Mouse (Mus musculus) embryonic facial prominence, embryonic 10.5 days (tissue): ENCODE data around the gene Gm45623. TPM values are rescaled to one million over a fixed set of nuclear protein-coding genes. Genes with fewer than 3 reads are reported as not detected.

ENCODE experiments used
- DNase-seq: peaks from one replicate; pipeline ENCODE4 v3.0.0-alpha.2; 2017; ENCODE audit warnings: low spot score
- H3K27ac ChIP-seq: fragments of 300-500 bp; sonication (generic); replicated peaks from 2 replicates; pipeline ENCODE4 v1.5.1; 2016; ENCODE audit warnings: mild to moderate bottlenecking
- H3K27me3 ChIP-seq: fragments of 300-500 bp; sonication (generic); replicated peaks from 2 replicates; pipeline ENCODE4 v1.6.1; 2016; ENCODE audit warnings: low read depth, mild to moderate bottlenecking; ENCODE audit not compliant: poor library complexity, severe bottlenecking
- H3K36me3 ChIP-seq: fragments of 300-500 bp; sonication (generic); replicated peaks from 2 replicates; pipeline ENCODE4 v1.6.1; 2016; ENCODE audit warnings: mild to moderate bottlenecking, moderate library complexity
- H3K4me1 ChIP-seq: fragments of 300-500 bp; sonication (generic); 2 replicates; pipeline ENCODE4 v1.6.1; 2016
- H3K4me3 ChIP-seq: fragments of 300-500 bp; sonication (generic); 2 replicates; pipeline ENCODE4 v1.5.1; 2016; ENCODE audit warnings: mild to moderate bottlenecking, moderate library complexity
- H3K9me3 ChIP-seq: fragments of 300-500 bp; sonication (generic); 2 replicates; pipeline ENCODE4 v1.6.1; 2016; ENCODE audit warnings: mild to moderate bottlenecking
- WGBS: fragments of 180-500 bp; shearing (Covaris S2); methylation state at CpG from one replicate; pipeline ENCODE4 v1.1.7; 2016; 5-methylcytosine and 5-hydroxymethylcytosine counted together
- polyA plus RNA-seq: library from polyadenylated mRNA; unstranded; fragments of >200 nt; fragmentation: Nextera tagmentation; extraction: Ambion mirVana; gene quantifications from 2 replicates; pipeline ENCODE4 v1.2.1, GENCODE M21; 2016

The Gm45623 gene
- 0.24 and 0.26 TPM in 2 replicates for polyA plus RNA-seq

DNA sequence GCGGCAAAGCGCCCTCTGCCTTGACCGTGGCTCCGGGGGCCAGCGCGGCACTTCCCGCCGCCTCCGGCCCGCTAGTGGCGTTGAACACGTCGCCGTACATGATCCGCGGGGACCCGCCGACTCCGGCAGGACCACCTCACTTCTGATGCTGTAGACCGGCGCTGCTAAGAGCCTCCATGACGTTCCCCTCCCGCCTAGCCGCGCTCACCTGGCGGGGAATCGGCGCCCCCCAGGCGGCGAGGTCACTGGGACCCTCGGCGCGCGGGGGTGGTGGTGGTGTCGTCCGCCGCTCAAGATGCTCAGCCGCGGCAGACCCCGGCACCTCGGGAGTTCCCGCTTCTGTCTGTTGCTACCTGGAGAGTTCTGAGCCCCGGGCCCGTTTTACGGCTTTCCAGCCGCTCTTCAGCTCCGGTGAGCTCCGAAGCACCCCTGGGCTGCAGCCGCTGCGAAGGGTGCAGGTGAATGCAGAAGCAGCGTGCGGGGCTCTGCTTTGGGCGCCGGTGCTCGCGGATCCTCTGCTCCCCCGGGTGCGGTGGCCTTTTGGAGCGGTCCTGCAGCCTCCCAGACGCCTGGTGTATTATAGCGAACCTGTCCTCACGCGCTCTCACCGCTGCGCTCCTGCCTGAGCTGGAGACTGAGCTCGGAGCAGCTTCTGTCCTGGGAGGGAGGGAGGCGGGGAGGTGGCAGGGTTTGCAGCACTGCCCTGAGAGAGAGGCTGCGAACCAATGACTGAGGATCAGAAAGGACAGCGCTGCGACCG lies at the start of gene Gm45623:
Gene Gm45623 (minus strand): TSS at position 636 of the 760 bp plus-strand sequence.
- peaks cover 87% of the 10 kb centered on the region for H3K27me3 ChIP-seq

DNA sequence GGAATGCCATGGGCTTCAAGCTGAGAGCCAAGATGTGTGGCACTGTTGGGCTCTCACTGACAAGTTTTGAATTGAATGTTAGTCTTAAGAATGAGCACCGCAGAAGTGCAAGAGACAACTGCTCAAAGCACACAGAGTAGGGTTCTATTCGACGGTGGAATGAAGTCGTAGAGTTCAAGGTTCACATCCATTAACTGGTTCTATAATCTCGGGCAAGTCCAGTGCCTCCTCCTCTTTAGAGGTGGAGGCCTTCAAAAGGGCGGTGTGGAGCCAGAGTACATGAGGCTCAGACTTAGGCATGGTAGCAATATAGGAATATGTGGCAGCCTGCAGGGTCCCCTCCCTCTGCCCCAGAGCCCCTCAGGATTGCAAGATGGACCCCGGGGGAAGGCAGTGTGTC lies 43.8 kb upstream of the Gm45623 start:
- 87% methylated on average over 7 of the region's 7 CpGs for WGBS

More for the DNA sequence above, at the start of gene Gm45623:
- Histone ChIP-seq H3K4me3 (peak within 1 kb of the TSS; percentile 66), H3K9me3 (no peaks in the 10 kb centered on the region), H3K27ac (peak within 1 kb of the TSS; percentile 37; the same call in 1 of the 2 replicates), H3K36me3 (no peaks in the 10 kb centered on the region), H3K4me1 (peaks cover 31% of the 10 kb centered on the region)
- peak; percentile 62 for DNase-seq
- under 1% methylated on average over 71 of the region's 71 CpGs for WGBS

DNA sequence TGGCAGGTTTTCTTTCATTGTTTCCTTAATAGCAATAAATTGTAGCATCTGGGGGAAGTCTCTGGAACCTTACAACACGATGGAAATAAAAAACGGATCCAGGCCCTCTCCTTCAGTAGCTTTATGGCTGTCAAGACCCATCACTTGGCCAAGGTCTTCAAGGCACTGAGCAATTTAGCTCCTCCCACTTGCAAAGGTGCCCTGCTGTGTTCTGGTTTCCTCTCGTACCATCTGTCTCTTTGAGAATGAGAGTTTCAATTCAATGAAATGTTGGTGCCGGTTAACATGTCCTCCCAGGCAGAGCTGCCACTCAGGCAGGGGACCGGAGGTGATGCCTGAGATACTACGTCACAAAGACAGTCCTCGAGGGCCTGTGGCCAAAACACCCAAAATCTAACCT lies 41.9 kb upstream of the Gm45623 start:
- H3K4me1 ChIP-seq, result peaks cover 27% of the 10 kb centered on the region
- no peaks in the 10 kb centered on the region for H3K36me3 ChIP-seq
- H3K27ac ChIP-seq, result no peak overlapping the region
- no peak overlapping the region for H3K4me3 ChIP-seq
- H3K27me3 ChIP-seq, result peaks cover 12% of the 10 kb centered on the region; the same call in 1 of the 2 replicates
- WGBS, result 75% methylated on average over 7 of the region's 7 CpGs
- H3K9me3 ChIP-seq, result no peaks in the 10 kb centered on the region
- DNase-seq, result no peak

More for the DNA sequence above, 43.8 kb upstream of the Gm45623 start:
- DNase-seq, result no peak
- H3K27ac ChIP-seq, result no peak overlapping the region
- peaks cover 12% of the 10 kb centered on the region; the same call in 1 of the 2 replicates for H3K27me3 ChIP-seq
- no peaks in the 10 kb centered on the region for H3K9me3 ChIP-seq
- H3K36me3 ChIP-seq, result no peaks in the 10 kb centered on the region
- no peak overlapping the region for H3K4me3 ChIP-seq
- peaks cover 15% of the 10 kb centered on the region for H3K4me1 ChIP-seq

- Histone ChIP-seq H3K27me3 (peaks cover 12% of the 10 kb centered on the region; the same call in 1 of the 2 replicates), H3K4me1 (peaks cover 35% of the 10 kb centered on the region), H3K36me3 (no peaks in the 10 kb centered on the region), H3K4me3 (no peak overlapping the region), H3K27ac (0 out of 2 replicates have a peak overlapping the region, but pooled peaks have one; percentile 6), H3K9me3 (no peaks in the 10 kb centered on the region)
- WGBS, result 37% methylated on average over 7 of the region's 7 CpGs
- no peak for DNase-seq
Measured at GRCm38 (mm10) chr13:56794441-56794840, 40.8 kb upstream of the Gm45623 start.

DNA sequence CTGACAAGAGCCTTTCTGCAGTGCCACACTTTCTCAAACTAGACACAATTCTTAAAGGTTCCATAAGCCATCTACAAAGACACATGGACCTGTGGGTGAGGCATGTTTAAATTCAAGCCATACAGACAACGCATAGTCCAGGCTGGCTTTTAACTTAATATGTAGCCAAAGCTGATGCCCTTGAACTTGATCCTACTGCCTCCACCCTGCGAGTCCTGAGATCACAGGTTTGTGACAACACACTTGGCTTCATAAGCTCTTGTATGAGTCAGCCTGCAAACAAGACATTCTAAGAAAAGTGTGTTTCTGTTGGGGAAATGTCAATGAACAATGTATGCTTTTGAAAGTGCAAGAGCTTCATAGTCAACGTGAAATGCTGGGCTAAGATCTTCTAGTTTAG lies 39.2 kb upstream of the Gm45623 start:
- Histone ChIP-seq H3K9me3 (no peaks in the 10 kb centered on the region), H3K4me1 (peaks cover 35% of the 10 kb centered on the region), H3K36me3 (no peaks in the 10 kb centered on the region), H3K27ac (no peak overlapping the region), H3K4me3 (no peak overlapping the region), H3K27me3 (peaks cover 12% of the 10 kb centered on the region; the same call in 1 of the 2 replicates)
- DNase-seq, result no peak
- WGBS, result 92% methylated on average over 3 of the region's 3 CpGs

- Histone ChIP-seq H3K4me3 (no peak overlapping the region), H3K4me1 (peaks cover 35% of the 10 kb centered on the region), H3K9me3 (no peaks in the 10 kb centered on the region), H3K27ac (no peak overlapping the region), H3K36me3 (no peaks in the 10 kb centered on the region), H3K27me3 (peaks cover 6% of the 10 kb centered on the region; the same call in 1 of the 2 replicates)
- 87% methylated on average over 3 of the region's 3 CpGs for whole genome bisulfite sequencing
- no peak for DNase-seq
Measured at GRCm38 (mm10) chr13:56790683-56791082, 37.1 kb upstream of the Gm45623 start.

- Histone ChIP-seq H3K4me3 (no peak overlapping the region), H3K27ac (no peak overlapping the region), H3K36me3 (no peaks in the 10 kb centered on the region), H3K4me1 (peaks cover 14% of the 10 kb centered on the region; the same call in 1 of the 2 replicates), H3K27me3 (0 out of 2 replicates have a peak, but pooled peaks cover 6% of the 10 kb centered on the region), H3K9me3 (0 out of 2 replicates have a peak, but pooled peaks cover 5% of the 10 kb centered on the region)
- DNase-seq, result no peak
- WGBS, result 81% methylated on average over 1 of the region's 1 CpGs
Measured at GRCm38 (mm10) chr13:56782621-56783020, 29.0 kb upstream of the Gm45623 start.

- DNase-seq, result no peak
- 87% methylated on average over 3 of the region's 3 CpGs for WGBS
- no peak overlapping the region for H3K27ac ChIP-seq
- peaks cover 14% of the 10 kb centered on the region; the same call in 1 of the 2 replicates for H3K4me1 ChIP-seq
- H3K4me3 ChIP-seq, result no peak overlapping the region
- H3K27me3 ChIP-seq, result 0 out of 2 replicates have a peak, but pooled peaks cover 6% of the 10 kb centered on the region
- H3K36me3 ChIP-seq, result no peaks in the 10 kb centered on the region
- 0 out of 2 replicates have a peak, but pooled peaks cover 5% of the 10 kb centered on the region for H3K9me3 ChIP-seq
Measured at GRCm38 (mm10) chr13:56781697-56782096, 28.1 kb upstream of the Gm45623 start.

DNA sequence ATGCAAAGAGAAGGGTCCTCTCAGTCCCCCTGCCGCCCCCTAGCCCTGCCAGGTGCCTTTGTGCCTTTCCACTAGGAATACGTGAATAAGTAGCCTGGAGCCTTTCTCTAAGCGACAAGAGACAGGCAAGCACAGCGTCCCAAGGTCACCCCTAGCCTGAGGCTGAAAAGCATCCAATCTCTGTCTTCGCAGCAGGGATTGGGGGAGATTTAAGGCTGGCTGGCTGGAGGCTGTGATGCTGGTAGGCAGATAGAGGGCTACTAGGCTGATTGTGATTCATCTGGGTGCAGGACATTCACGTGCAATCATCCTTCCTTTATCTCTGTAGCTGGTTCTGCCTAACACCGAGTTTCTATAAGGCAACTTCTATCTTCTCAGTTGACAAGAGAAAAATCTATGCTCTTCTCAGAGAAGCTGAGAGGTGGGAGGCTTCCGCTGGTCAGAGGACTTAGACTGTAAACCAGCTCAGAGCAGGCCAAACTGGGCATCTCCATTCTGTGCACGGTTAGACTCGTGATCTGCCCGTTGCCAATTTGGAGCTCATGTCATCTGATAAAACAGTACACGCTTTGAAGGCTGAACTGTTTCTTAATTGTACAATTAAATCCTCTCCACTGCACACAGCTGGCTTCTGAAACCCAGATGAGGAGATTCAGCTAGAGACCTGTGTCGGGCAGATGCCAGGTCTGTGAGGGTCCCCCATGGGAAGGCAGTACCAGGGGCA lies 27.3 kb upstream of the Gm45623 start:
- Histone ChIP-seq H3K9me3 (0 out of 2 replicates have a peak, but pooled peaks cover 5% of the 10 kb centered on the region), H3K4me3 (no peak overlapping the region), H3K4me1 (peaks cover 14% of the 10 kb centered on the region; the same call in 1 of the 2 replicates), H3K27ac (no peak overlapping the region; the same call in 1 of the 2 replicates), H3K36me3 (no peaks in the 10 kb centered on the region), H3K27me3 (0 out of 2 replicates have a peak, but pooled peaks cover 6% of the 10 kb centered on the region)
- 65% methylated on average over 13 of the region's 13 CpGs for WGBS
- DNase-seq, result no peak

DNA sequence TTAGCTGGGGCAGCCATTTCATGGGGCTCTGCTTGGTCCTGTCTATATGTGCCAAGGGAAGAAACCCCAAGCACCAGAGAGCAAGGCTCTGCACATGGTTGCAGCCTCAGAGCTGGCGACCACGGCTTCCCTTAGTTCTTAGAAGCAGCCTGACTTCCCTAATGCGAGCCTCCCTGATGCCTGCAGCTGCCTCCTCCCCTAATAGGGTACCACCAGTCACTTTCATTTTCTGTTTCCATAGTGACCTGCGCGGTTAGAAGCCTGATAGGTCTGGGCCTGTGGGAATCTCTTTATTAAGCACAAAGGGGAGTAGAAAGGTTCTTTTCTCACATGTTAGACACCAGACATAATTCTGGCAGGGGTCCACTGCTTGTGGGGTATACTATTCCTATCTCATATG lies 20.7 kb upstream of the Gm45623 start:
- H3K27ac ChIP-seq, result no peak overlapping the region

GRCm38 (mm10) chr13:56773262-56773870 lies 19.7 kb upstream of the Gm45623 start:
- WGBS, result 54% methylated on average over 14 of the region's 14 CpGs
- no peak overlapping the region for H3K4me3 ChIP-seq
- no peak for DNase-seq
- no peaks in the 10 kb centered on the region for H3K9me3 ChIP-seq
- peaks cover 35% of the 10 kb centered on the region for H3K4me1 ChIP-seq
- H3K27me3 ChIP-seq, result no peaks in the 10 kb centered on the region
- H3K27ac ChIP-seq, result no peak overlapping the region
- H3K36me3 ChIP-seq, result no peaks in the 10 kb centered on the region

More for the DNA sequence above, 20.7 kb upstream of the Gm45623 start:
- no peak for DNase-seq
- H3K4me1 ChIP-seq, result peaks cover 27% of the 10 kb centered on the region
- H3K36me3 ChIP-seq, result no peaks in the 10 kb centered on the region
- 45% methylated on average over 5 of the region's 5 CpGs for WGBS
- H3K9me3 ChIP-seq, result no peaks in the 10 kb centered on the region
- no peaks in the 10 kb centered on the region for H3K27me3 ChIP-seq
- no peak overlapping the region for H3K4me3 ChIP-seq

- WGBS, result 54% methylated on average over 3 of the region's 3 CpGs
- Histone ChIP-seq H3K36me3 (no peaks in the 10 kb centered on the region), H3K27ac (no peak overlapping the region), H3K4me1 (peaks cover 35% of the 10 kb centered on the region), H3K27me3 (no peaks in the 10 kb centered on the region), H3K9me3 (no peaks in the 10 kb centered on the region), H3K4me3 (no peak overlapping the region)
- no peak for DNase-seq
Measured at GRCm38 (mm10) chr13:56772592-56772991, 19.0 kb upstream of the Gm45623 start.
